Mouse (Mus musculus) G1E (cell line): Measurements from ENCODE around the gene Ikzf3. TPM values are rescaled to one million over a fixed set of nuclear protein-coding genes. Genes with fewer than 3 reads are reported as not detected.

ENCODE experiments used
- ATAC-seq: 2 replicates; pipeline ENCODE4 v1.8.0; 2016; ENCODE audit warnings: mild to moderate bottlenecking; ENCODE audit not compliant: insufficient number of reproducible peaks, poor library complexity, low FRiP score, severe bottlenecking; ENCODE audit errors: extremely low read depth
- DNase-seq: peaks from one replicate; pipeline ENCODE4 v3.0.0; 2012; ENCODE audit warnings: low spot score
- H3K27me3 ChIP-seq: 2 replicates; pipeline ENCODE4 v1.6.1; 2012; ENCODE audit warnings: mild to moderate bottlenecking, low read length, inconsistent platforms; ENCODE audit not compliant: insufficient read depth
- H3K36me3 ChIP-seq: replicated peaks from 2 replicates; pipeline ENCODE3; 2012; ENCODE audit warnings: mild to moderate bottlenecking, inconsistent platforms
- H3K4me1 ChIP-seq: 2 replicates; pipeline ENCODE4 v1.6.1; 2012; ENCODE audit warnings: low read depth, low read length, inconsistent platforms, mixed read lengths; ENCODE audit not compliant: insufficient read depth
- H3K4me3 ChIP-seq: 2 replicates; pipeline ENCODE4 v1.5.1; 2012; ENCODE audit warnings: low read depth, mild to moderate bottlenecking, inconsistent platforms, low read length, moderate library complexity, mixed read lengths
- H3K9me3 ChIP-seq: replicated peaks from 2 replicates; pipeline ENCODE4 v1.6.1; 2012; ENCODE audit warnings: inconsistent platforms
- CTCF ChIP-seq: IDR thresholded peaks from 2 replicates; pipeline ENCODE4 v1.5.1; 2012; ENCODE audit warnings: low read depth, low read length, inconsistent platforms, mixed read lengths
- GATA1 ChIP-seq: IDR thresholded peaks from 2 replicates; pipeline ENCODE4 v1.6.1; 2012; ENCODE audit warnings: borderline replicate concordance, low read length, inconsistent platforms, mixed read lengths
- GATA2 ChIP-seq: IDR thresholded peaks from 2 replicates; pipeline ENCODE4 v1.6.1; 2012; ENCODE audit warnings: low read depth, low read length, inconsistent platforms, borderline replicate concordance
- POLR2AphosphoS5 ChIP-seq: IDR thresholded peaks from 2 replicates; pipeline ENCODE4 v1.6.1; 2012; ENCODE audit warnings: low read depth, low read length, inconsistent platforms; ENCODE audit not compliant: insufficient replicate concordance
- TAL1 ChIP-seq: conservative IDR thresholded peaks from 2 replicates; pipeline ENCODE4 v1.6.1; 2012; ENCODE audit warnings: low read depth, low read length, inconsistent platforms, mixed read lengths
- polyA plus RNA-seq: library from polyadenylated mRNA; stranded (reverse); fragments of >175 nt; gene quantifications from 2 replicates; pipeline ENCODE4 v1.2.3, GENCODE M21; 2012
- total RNA-seq, 2 experiments: library from RNA; stranded (forward) in 1 of 2; stranded (reverse) in 1 of 2; fragments of 200-1000 nt in 1 of 2; fragments of >200 nt in 1 of 2; fragmentation: Nextera tagmentation in 1 of 2; gene quantifications; 2 replicates each; pipeline ENCODE4 v1.2.3; 2014 to 2017

The Ikzf3 gene
- total and polyA plus RNA-seq, 3 experiments, result 0.01 to 0.71 TPM; not detected in 1

- ATAC-seq (no peak), DNase-seq (no peak)
- TF ChIP-seq GATA1 (no peak), CTCF (no peak), GATA2 (no peak), TAL1 (no peak), POLR2AphosphoS5 (no peak)
- Histone ChIP-seq H3K27me3 (peaks cover 46% of the 10 kb centered on the region), H3K4me1 (peaks cover 26% of the 10 kb centered on the region), H3K4me3 (peak overlapping the region; percentile 80), H3K36me3 (no peaks in the 10 kb centered on the region), H3K9me3 (no peaks in the 10 kb centered on the region; the same call in 1 of the 2 replicates)
These were observed 87.5 kb downstream of the Ikzf3 start for GRCm38 (mm10) chr11:98458121-98458990.

GRCm38 (mm10) chr11:98457367-98458120, 88.3 kb downstream of the Ikzf3 start:
- Histone ChIP-seq H3K4me1 (peaks cover 26% of the 10 kb centered on the region), H3K27me3 (peaks cover 52% of the 10 kb centered on the region), H3K4me3 (peak overlapping the region; percentile 80), H3K36me3 (no peaks in the 10 kb centered on the region), H3K9me3 (no peaks in the 10 kb centered on the region; the same call in 1 of the 2 replicates)
- DNase-seq, result peak; percentile 94
- 0 out of 2 replicates have a peak, but pooled peaks have one; percentile 30 for TF ChIP-seq CTCF
- no peak for TF ChIP-seq GATA1
- TF ChIP-seq GATA2, result no peak
- TF ChIP-seq POLR2AphosphoS5, result no peak
- ATAC-seq, result peak; percentile 48

DNA sequence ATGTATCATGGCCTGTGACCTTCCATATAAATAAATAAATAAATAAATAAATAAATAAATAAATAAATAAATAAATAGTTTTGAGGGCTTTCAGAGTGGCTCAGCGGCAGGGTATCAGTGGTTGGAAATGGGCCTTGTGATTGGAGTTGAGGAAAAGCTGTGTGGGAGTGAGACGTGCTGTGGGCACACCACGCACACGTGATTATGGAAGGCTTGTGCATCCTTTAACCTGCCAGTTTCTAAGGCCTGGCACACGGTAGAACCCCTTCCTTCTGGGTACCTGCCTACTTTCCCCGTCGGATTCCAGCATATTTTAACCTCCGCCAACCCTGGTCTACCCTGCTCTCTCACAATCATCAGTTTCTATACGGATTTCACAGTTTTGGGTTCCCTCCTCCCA, 88.9 kb downstream of the Ikzf3 start:
- Histone ChIP-seq H3K36me3 (no peaks in the 10 kb centered on the region), H3K4me1 (peaks cover 26% of the 10 kb centered on the region), H3K4me3 (peak overlapping the region; percentile 80), H3K9me3 (no peaks in the 10 kb centered on the region; the same call in 1 of the 2 replicates), H3K27me3 (peaks cover 56% of the 10 kb centered on the region)
- peak; percentile 22 for DNase-seq
- TF ChIP-seq TAL1 (no peak), POLR2AphosphoS5 (no peak), CTCF (no peak), GATA1 (no peak), GATA2 (no peak)
- no peak for ATAC-seq

DNA sequence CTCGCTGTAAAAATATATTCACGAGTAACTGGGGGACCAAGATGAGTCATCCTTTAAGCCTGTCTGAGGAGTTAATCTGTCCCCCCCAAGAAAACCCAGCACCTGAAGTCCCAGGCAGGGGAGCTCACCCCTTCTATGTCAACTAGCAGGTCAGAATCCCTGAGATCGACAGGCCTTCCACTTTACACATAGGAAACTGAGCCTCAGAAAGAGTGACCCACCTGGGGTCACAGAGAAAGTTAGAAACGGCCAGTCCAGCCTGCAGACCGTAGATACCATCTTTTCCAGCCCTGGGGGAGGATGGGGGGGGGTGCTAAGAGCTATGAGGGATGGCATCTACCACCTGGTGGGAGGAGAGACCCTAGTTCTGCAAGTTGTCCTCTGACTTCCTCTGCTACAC, 89.3 kb downstream of the Ikzf3 start:
- Histone ChIP-seq H3K4me1 (peaks cover 26% of the 10 kb centered on the region), H3K9me3 (no peaks in the 10 kb centered on the region; the same call in 1 of the 2 replicates), H3K36me3 (no peaks in the 10 kb centered on the region), H3K27me3 (peaks cover 59% of the 10 kb centered on the region), H3K4me3 (no peak overlapping the region; the same call in 1 of the 2 replicates)
- TF ChIP-seq POLR2AphosphoS5 (no peak), GATA1 (no peak), CTCF (no peak), GATA2 (no peak), TAL1 (no peak)
- no peak for DNase-seq
- ATAC-seq, result no peak

- no peak for TF ChIP-seq TAL1
- TF ChIP-seq CTCF, result no peak
- no peak for TF ChIP-seq GATA2
- TF ChIP-seq POLR2AphosphoS5, result no peak
- TF ChIP-seq GATA1, result no peak
- DNase-seq (no peak), ATAC-seq (no peak)
- Histone ChIP-seq H3K36me3 (no peaks in the 10 kb centered on the region), H3K27me3 (peaks cover 66% of the 10 kb centered on the region), H3K4me3 (no peak overlapping the region), H3K4me1 (peaks cover 26% of the 10 kb centered on the region), H3K9me3 (no peaks in the 10 kb centered on the region; the same call in 1 of the 2 replicates)
These were observed 90.3 kb downstream of the Ikzf3 start for GRCm38 (mm10) chr11:98455484-98455883.

DNA sequence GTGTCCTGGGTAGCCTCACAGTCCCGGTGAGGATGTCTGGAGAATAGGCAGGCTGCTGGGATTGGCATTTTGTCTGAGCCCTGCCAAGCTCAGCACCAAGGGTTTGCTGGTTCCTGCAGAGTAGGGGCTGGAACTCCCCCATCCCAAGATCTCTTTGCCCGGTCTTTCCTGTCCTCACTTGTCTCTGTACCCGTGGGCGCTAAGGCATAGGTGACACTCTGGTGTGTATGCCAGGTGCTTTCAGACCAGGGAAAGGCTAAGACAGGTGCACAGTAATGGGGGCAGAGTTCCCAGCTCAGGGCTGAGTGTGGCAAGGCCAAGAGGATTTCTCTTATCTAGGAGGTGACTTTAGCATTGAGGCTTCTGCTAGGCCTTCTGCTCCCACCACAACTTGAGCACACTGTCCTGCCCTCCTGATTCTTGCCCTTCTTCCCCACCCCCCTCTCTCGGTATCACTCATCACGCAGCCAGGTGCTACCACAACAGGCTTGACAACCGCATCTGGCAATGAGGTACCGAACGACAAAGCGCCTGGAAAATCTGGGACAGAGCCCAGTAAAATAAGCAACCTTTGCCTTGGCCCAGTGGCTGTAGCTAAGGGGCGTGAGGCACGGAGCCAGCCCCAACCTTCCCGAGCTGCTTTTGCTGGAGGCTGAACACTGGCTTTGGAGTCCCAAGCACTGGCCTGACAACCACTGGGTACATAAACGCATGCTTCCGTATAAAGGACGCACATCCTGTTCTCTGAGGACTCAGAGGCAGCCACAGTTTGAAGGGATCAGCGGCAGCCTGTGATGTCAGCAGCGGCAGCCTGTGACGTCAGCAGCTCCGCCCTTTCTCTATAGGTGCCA, 95.7 kb downstream of the Ikzf3 start:
- Histone ChIP-seq H3K27me3 (peaks cover 84% of the 10 kb centered on the region), H3K4me3 (no peak overlapping the region), H3K36me3 (no peaks in the 10 kb centered on the region), H3K9me3 (no peaks in the 10 kb centered on the region), H3K4me1 (peaks cover 9% of the 10 kb centered on the region)
- ATAC-seq (no peak), DNase-seq (no peak)
- TF ChIP-seq GATA2, result no peak
- TF ChIP-seq POLR2AphosphoS5, result no peak
- no peak for TF ChIP-seq TAL1
- no peak for TF ChIP-seq CTCF
- no peak for TF ChIP-seq GATA1
